Mouse (Mus musculus): ENCODE measurements at regions not wholly inside any gene's neighbourhood (a gene's known extent, or its start where the extent isn't known, plus 50 kb on each side); places are given as distances from the start of the nearest gene placed in this dataset.

DNA sequence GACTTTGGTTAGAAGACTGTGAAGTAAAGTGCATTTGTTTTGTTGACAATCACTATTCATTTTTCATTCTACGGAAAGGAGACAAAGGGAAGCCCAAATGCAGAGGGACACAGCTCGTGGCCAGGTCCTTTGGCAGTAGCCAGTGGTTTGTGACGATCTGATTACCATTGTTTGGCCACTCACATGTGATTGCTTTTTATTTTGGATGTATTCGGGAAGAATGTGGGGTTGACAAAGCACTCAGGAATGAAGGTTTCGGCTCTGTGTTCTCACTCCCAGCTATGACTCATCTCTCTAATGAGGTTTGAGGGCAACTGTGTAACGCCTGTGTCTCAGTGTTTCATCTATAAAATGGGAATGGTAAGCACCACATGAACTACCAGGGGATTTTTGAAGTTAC lies 234.5 kb upstream of the Gm15217 start:
- H3K9me3 ChIP-seq (ENCODE audit: control insufficient read depth, insufficient read depth, low read depth, low read length): no peaks in the 10 kb centered on the region
- H3K36me3 ChIP-seq (ENCODE audit: control insufficient read depth, insufficient read depth, low read length, poor library complexity, severe bottlenecking): no peaks in the 10 kb centered on the region
- no peak overlapping the region for H3K9ac ChIP-seq (ENCODE audit: insufficient read depth, low read depth, low read length, poor library complexity, severe bottlenecking)
- in situ Hi-C loops (cut with MboI; ENCODE audit: low sequenced_read_pairs in 2 of 2, unreplicated experiment in 2 of 2): no loop called here
- no peak overlapping the region for H3K4me3 ChIP-seq (ENCODE audit: insufficient read depth in 1 of 2, low read depth in 1 of 2, low read length in 2 of 2, poor library complexity in 1 of 2, severe bottlenecking in 1 of 2)
- no peak overlapping the region for H3K27ac ChIP-seq (ENCODE audit: insufficient read depth, low read depth, low read length, poor library complexity, severe bottlenecking)
- TF ChIP-seq CHD2 (IDR thresholded peaks at IDR 0.05; ENCODE audit: low read depth, low read length) (no peak), MAFK (IDR thresholded peaks at IDR 0.05; ENCODE audit: insufficient read depth, low read depth, low read length) (no peak), HCFC1 (IDR thresholded peaks at IDR 0.05; ENCODE audit: borderline replicate concordance, insufficient read depth, low read length) (no peak), ZC3H11A (IDR thresholded peaks at IDR 0.05; ENCODE audit: borderline replicate concordance, low read depth, low read length) (no peak), ZNF384 (IDR thresholded peaks at IDR 0.05; ENCODE audit: low read depth, low read length) (no peak)
- no peaks in the 10 kb centered on the region for H3K4me1 ChIP-seq (ENCODE audit: control insufficient read depth in 2 of 2, insufficient read depth in 2 of 2, low read length in 2 of 2, poor library complexity in 1 of 2)
- DNase-seq (ENCODE audit: low read depth, low spot score): no peak

GRCm38 (mm10) chr14:46145584-46145983 lies 233.6 kb upstream of the Gm15217 start:
- H3K36me3 ChIP-seq (ENCODE audit: control insufficient read depth, insufficient read depth, low read length, poor library complexity, severe bottlenecking): no peaks in the 10 kb centered on the region
- in situ Hi-C loops (cut with MboI; ENCODE audit: low sequenced_read_pairs in 2 of 2, unreplicated experiment in 2 of 2): no loop called here
- no peak for TF ChIP-seq HCFC1 (IDR thresholded peaks at IDR 0.05; ENCODE audit: borderline replicate concordance, insufficient read depth, low read length)
- TF ChIP-seq CHD2 (IDR thresholded peaks at IDR 0.05; ENCODE audit: low read depth, low read length): no peak
- TF ChIP-seq MAFK (IDR thresholded peaks at IDR 0.05; ENCODE audit: insufficient read depth, low read depth, low read length): no peak
- no peak for TF ChIP-seq ZNF384 (IDR thresholded peaks at IDR 0.05; ENCODE audit: low read depth, low read length)
- no peak for TF ChIP-seq ZC3H11A (IDR thresholded peaks at IDR 0.05; ENCODE audit: borderline replicate concordance, low read depth, low read length)
- DNase-seq (ENCODE audit: low read depth, low spot score): no peak
- H3K9me3 ChIP-seq (ENCODE audit: control insufficient read depth, insufficient read depth, low read depth, low read length): no peaks in the 10 kb centered on the region
- H3K9ac ChIP-seq (ENCODE audit: insufficient read depth, low read depth, low read length, poor library complexity, severe bottlenecking): no peak overlapping the region
- no peaks in the 10 kb centered on the region for H3K4me1 ChIP-seq (ENCODE audit: control insufficient read depth in 2 of 2, insufficient read depth in 2 of 2, low read length in 2 of 2, poor library complexity in 1 of 2)
- H3K4me3 ChIP-seq (ENCODE audit: insufficient read depth in 1 of 2, low read depth in 1 of 2, low read length in 2 of 2, poor library complexity in 1 of 2, severe bottlenecking in 1 of 2): no peak overlapping the region
- no peak overlapping the region for H3K27ac ChIP-seq (ENCODE audit: insufficient read depth, low read depth, low read length, poor library complexity, severe bottlenecking)

- no peaks in the 10 kb centered on the region for H3K9me3 ChIP-seq (ENCODE audit: control insufficient read depth, insufficient read depth, low read depth, low read length)
- DNase-seq (ENCODE audit: low read depth, low spot score): no peak
- no peak for TF ChIP-seq CHD2 (IDR thresholded peaks at IDR 0.05; ENCODE audit: low read depth, low read length)
- no peak for TF ChIP-seq HCFC1 (IDR thresholded peaks at IDR 0.05; ENCODE audit: borderline replicate concordance, insufficient read depth, low read length)
- TF ChIP-seq ZC3H11A (IDR thresholded peaks at IDR 0.05; ENCODE audit: borderline replicate concordance, low read depth, low read length): no peak
- TF ChIP-seq ZNF384 (IDR thresholded peaks at IDR 0.05; ENCODE audit: low read depth, low read length): no peak
- TF ChIP-seq MAFK (IDR thresholded peaks at IDR 0.05; ENCODE audit: insufficient read depth, low read depth, low read length): no peak
- H3K4me1 ChIP-seq (ENCODE audit: control insufficient read depth in 2 of 2, insufficient read depth in 2 of 2, low read length in 2 of 2, poor library complexity in 1 of 2): no peaks in the 10 kb centered on the region
- H3K4me3 ChIP-seq (ENCODE audit: insufficient read depth in 1 of 2, low read depth in 1 of 2, low read length in 2 of 2, poor library complexity in 1 of 2, severe bottlenecking in 1 of 2): no peak overlapping the region
- in situ Hi-C loops (cut with MboI; ENCODE audit: low sequenced_read_pairs in 2 of 2, unreplicated experiment in 2 of 2): no loop called here
- H3K27ac ChIP-seq (ENCODE audit: insufficient read depth, low read depth, low read length, poor library complexity, severe bottlenecking): no peak overlapping the region
- no peaks in the 10 kb centered on the region for H3K36me3 ChIP-seq (ENCODE audit: control insufficient read depth, insufficient read depth, low read length, poor library complexity, severe bottlenecking)
- H3K9ac ChIP-seq (ENCODE audit: insufficient read depth, low read depth, low read length, poor library complexity, severe bottlenecking): no peak overlapping the region
Observed at GRCm38 (mm10) chr14:46149073-46149661, 230.0 kb upstream of the Gm15217 start.

DNA sequence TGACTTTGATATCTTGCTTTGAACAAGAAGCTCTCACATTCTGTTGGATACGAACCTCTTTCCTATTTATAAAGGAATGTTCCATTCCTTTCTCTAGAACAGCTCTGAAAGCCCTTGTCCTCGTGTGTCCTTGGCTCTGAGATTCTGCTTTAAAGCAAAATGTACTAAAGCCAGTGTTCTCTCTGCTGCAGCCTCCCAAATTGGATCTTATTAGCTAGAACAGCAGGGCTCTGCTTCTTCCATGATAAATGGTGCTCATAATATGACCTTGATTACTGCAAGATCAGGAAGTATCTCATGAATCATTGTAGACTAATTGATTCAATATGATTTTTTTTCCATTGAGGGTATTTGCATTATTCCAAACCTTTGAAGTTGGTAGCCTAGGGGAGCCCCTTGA lies 220.5 kb upstream of the Gm15217 start:
- DNase-seq (ENCODE audit: low read depth, low spot score): no peak

More for the DNA sequence above, 220.5 kb upstream of the Gm15217 start:
- Histone ChIP-seq H3K36me3 (ENCODE audit: control insufficient read depth, insufficient read depth, low read length, poor library complexity, severe bottlenecking) (no peaks in the 10 kb centered on the region), H3K4me3 (ENCODE audit: insufficient read depth in 1 of 2, low read depth in 1 of 2, low read length in 2 of 2, poor library complexity in 1 of 2, severe bottlenecking in 1 of 2) (no peak overlapping the region), H3K27ac (ENCODE audit: insufficient read depth, low read depth, low read length, poor library complexity, severe bottlenecking) (no peak overlapping the region), H3K4me1 (ENCODE audit: control insufficient read depth in 2 of 2, insufficient read depth in 2 of 2, low read length in 2 of 2, poor library complexity in 1 of 2) (no peaks in the 10 kb centered on the region), H3K9me3 (ENCODE audit: control insufficient read depth, insufficient read depth, low read depth, low read length) (no peaks in the 10 kb centered on the region), H3K9ac (ENCODE audit: insufficient read depth, low read depth, low read length, poor library complexity, severe bottlenecking) (no peak overlapping the region)
- TF ChIP-seq CHD2 (IDR thresholded peaks at IDR 0.05; ENCODE audit: low read depth, low read length): no peak
- TF ChIP-seq MAFK (IDR thresholded peaks at IDR 0.05; ENCODE audit: insufficient read depth, low read depth, low read length): no peak
- no peak for TF ChIP-seq HCFC1 (IDR thresholded peaks at IDR 0.05; ENCODE audit: borderline replicate concordance, insufficient read depth, low read length)
- no peak for TF ChIP-seq ZNF384 (IDR thresholded peaks at IDR 0.05; ENCODE audit: low read depth, low read length)
- TF ChIP-seq ZC3H11A (IDR thresholded peaks at IDR 0.05; ENCODE audit: borderline replicate concordance, low read depth, low read length): no peak
- in situ Hi-C loops (cut with MboI; ENCODE audit: low sequenced_read_pairs in 2 of 2, unreplicated experiment in 2 of 2): no loop called here

Measured in ES-E14 (cell line).